Mouse (Mus musculus) liver, embryonic 13.5 days (tissue): ENCODE measurements at regions not wholly inside any gene's neighbourhood (a gene's known extent, or its start where the extent isn't known, plus 50 kb on each side); places are given as distances from the start of the nearest gene placed in this dataset.
"Not testable (repeated sequence)": the region's sequence is repeated elsewhere in the genome, so short reads cannot be mapped to it uniquely, and the experiment has no call there.

Experiments
- ATAC-seq: fragments of 200-750 bp; cut with Nextera tagmentation; 2 replicates; pipeline ENCODE4 v1.8.0; 2017; ENCODE audit warnings: low read depth, mild to moderate bottlenecking, moderate number of reproducible peaks, moderate library complexity
- DNase-seq: peaks from one replicate; pipeline ENCODE4 v3.0.0; 2022
- H3K27ac ChIP-seq: fragments of 300-500 bp; sonication (generic); 2 replicates; pipeline ENCODE4 v1.5.1; 2015; ENCODE audit warnings: moderate library complexity, mild to moderate bottlenecking, inconsistent platforms
- H3K27me3 ChIP-seq: fragments of 300-500 bp; sonication (generic); 2 replicates; pipeline ENCODE4 v1.6.1; 2015; ENCODE audit warnings: mild to moderate bottlenecking, inconsistent platforms
- H3K36me3 ChIP-seq: fragments of 300-500 bp; sonication (generic); 2 replicates; pipeline ENCODE4 v1.6.1; 2015; ENCODE audit warnings: mild to moderate bottlenecking, inconsistent platforms
- H3K4me1 ChIP-seq: fragments of 300-500 bp; sonication (generic); replicated peaks from 2 replicates; pipeline ENCODE4 v1.6.1; 2015; ENCODE audit warnings: inconsistent platforms
- H3K4me2 ChIP-seq: fragments of 300-500 bp; sonication (generic); 2 replicates; pipeline ENCODE4 v1.6.1; 2015; ENCODE audit warnings: inconsistent platforms, mild to moderate bottlenecking, moderate library complexity
- H3K4me3 ChIP-seq: fragments of 300-500 bp; sonication (generic); replicated peaks from 2 replicates; pipeline ENCODE4 v1.5.1; 2015; ENCODE audit warnings: mild to moderate bottlenecking, inconsistent platforms
- H3K9ac ChIP-seq: fragments of 300-500 bp; sonication (generic); 2 replicates; pipeline ENCODE4 v1.6.1; 2015; ENCODE audit warnings: mild to moderate bottlenecking, inconsistent platforms
- H3K9me3 ChIP-seq: fragments of 300-500 bp; sonication (generic); replicated peaks from 2 replicates; pipeline ENCODE4 v1.6.1; 2016; ENCODE audit warnings: inconsistent platforms
- WGBS: fragments of 180-500 bp; shearing (Covaris S2); methylation state at CpG from one replicate; pipeline ENCODE4 v1.1.7; 2015; ENCODE audit not compliant: insufficient replicate concordance; 5-methylcytosine and 5-hydroxymethylcytosine counted together

DNA sequence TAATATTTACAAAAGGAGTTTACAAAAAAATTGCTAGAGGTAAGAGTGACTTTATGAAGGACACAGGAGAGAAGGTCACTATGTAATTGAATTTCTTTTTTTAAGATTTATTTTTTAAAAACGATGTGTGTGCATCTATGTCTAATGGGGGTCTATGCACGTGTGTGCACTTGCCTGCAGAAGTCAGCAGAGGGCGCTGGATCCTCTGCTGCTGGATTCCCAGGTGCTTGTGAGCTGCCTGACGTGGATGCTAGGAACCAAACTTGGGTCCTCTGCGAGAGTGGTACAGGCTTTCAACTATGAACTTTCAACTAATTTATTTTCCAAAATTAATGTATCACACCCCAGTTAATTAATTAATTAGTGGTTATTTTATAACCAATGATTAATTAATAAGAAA lies 85.0 kb downstream of the Glrx3 start:
- Histone ChIP-seq H3K36me3 (no peaks in the 10 kb centered on the region), H3K4me2 (no peak overlapping the region), H3K9me3 (no peaks in the 10 kb centered on the region), H3K4me1 (no peaks in the 10 kb centered on the region), H3K9ac (no peak overlapping the region), H3K4me3 (no peak overlapping the region), H3K27me3 (no peaks in the 10 kb centered on the region), H3K27ac (no peak overlapping the region)
- WGBS: 57% methylated on average over 5 of the region's 5 CpGs
- DNase-seq (no peak), ATAC-seq (no peak)

GRCm38 (mm10) chr7:137533476-137533875 lies 96.1 kb downstream of the Glrx3 start:
- Histone ChIP-seq H3K9ac (no peak overlapping the region), H3K4me2 (no peak overlapping the region), H3K4me1 (no peaks in the 10 kb centered on the region), H3K4me3 (no peak overlapping the region), H3K36me3 (no peaks in the 10 kb centered on the region), H3K27me3 (no peaks in the 10 kb centered on the region), H3K9me3 (no peaks in the 10 kb centered on the region), H3K27ac (no peak overlapping the region)
- no peak for ATAC-seq
- WGBS: 64% methylated on average over 4 of the region's 4 CpGs
- no peak for DNase-seq

GRCm38 (mm10) chr7:137549991-137550390 lies 112.6 kb downstream of the Glrx3 start:
- H3K9ac ChIP-seq: no peak overlapping the region
- H3K4me1 ChIP-seq: no peaks in the 10 kb centered on the region
- ATAC-seq: no peak
- H3K9me3 ChIP-seq: no peaks in the 10 kb centered on the region
- no peaks in the 10 kb centered on the region for H3K27me3 ChIP-seq
- WGBS: 24% methylated on average over 2 of the region's 2 CpGs
- no peak for DNase-seq
- H3K4me3 ChIP-seq: no peak overlapping the region
- H3K36me3 ChIP-seq: no peaks in the 10 kb centered on the region
- no peak overlapping the region for H3K27ac ChIP-seq
- H3K4me2 ChIP-seq: no peak overlapping the region

DNA sequence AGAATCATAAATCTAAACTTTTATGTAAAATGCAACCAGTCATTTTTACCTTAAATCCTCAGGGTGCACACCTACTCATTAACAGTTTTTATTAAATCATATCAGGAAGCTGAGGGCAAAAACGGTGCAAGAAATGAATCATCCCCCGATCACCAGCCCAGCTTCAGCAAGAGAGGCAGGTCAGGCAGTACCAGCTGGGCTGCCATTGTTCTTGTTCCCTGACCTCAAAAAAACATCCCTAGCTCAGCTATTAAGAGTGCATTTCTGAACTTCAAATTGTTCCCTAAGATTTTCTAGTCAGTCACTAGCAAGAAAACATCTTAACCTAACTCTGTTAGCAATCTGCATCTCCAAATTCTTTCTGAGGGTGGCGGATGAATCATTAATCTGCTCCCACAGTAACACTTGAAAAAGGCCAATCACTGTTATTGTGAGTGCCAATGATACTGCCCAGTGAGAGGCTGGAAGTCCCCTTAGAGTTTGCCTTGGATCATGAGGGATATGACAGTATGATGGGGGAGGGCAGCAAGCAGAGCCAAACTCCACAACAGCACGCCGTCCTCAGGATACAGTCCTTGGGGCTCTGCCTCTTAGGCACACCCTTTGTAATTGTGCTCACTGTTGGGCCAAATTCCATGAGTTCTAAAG lies 115.3 kb downstream of the Glrx3 start:
- DNase-seq (no peak), ATAC-seq (no peak)
- Histone ChIP-seq H3K9me3 (no peaks in the 10 kb centered on the region), H3K4me2 (no peak overlapping the region), H3K27me3 (no peaks in the 10 kb centered on the region), H3K27ac (no peak overlapping the region), H3K36me3 (no peaks in the 10 kb centered on the region), H3K9ac (no peak overlapping the region), H3K4me3 (no peak overlapping the region), H3K4me1 (no peaks in the 10 kb centered on the region)
- 75% methylated on average over 5 of the region's 5 CpGs for WGBS

DNA sequence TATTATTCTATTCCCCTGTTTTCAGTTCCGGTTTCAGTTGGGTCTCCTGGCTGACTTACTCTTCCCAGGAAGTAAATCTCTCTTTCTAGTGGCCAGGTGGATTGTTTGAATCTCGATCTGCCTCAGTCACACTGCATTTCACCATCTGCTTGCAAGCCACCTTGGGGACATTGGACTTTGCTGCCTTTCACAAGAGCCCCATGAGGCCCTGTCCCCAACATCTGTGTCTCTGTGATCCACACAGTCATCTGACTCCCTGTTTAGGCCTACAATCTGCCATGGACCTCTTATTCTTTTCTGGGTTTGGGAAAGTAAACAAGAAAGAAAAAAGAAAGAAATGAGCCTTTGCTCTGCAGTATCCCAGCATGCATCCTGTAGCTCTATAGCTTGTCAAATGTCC lies 118.1 kb downstream of the Glrx3 start:
- no peaks in the 10 kb centered on the region for H3K36me3 ChIP-seq
- H3K9me3 ChIP-seq: no peaks in the 10 kb centered on the region
- H3K9ac ChIP-seq: no peak overlapping the region
- no peak overlapping the region for H3K4me2 ChIP-seq
- no peak for DNase-seq
- no peaks in the 10 kb centered on the region for H3K4me1 ChIP-seq
- H3K27me3 ChIP-seq: no peaks in the 10 kb centered on the region
- WGBS: 28% methylated on average over 2 of the region's 2 CpGs
- H3K4me3 ChIP-seq: no peak overlapping the region
- no peak overlapping the region for H3K27ac ChIP-seq
- ATAC-seq: no peak

DNA sequence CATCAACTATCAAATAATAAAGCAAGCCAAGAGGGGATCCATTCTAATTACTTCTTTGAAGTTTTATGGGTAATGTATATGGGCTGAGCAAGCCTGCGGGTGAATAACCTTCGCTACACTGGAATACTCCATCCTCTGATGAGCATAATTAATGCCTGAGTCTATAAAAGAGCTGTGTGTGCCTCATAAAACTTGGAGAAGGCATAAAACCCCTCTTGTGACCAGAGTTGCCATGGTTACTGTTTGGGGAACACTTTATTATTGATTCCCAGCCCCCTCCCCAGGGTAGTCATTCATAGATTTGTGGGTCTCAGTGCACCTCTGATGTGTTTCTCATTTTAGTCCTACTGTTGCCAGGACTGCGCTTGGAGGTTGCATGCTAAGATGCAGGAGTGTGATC lies 120.0 kb downstream of the Glrx3 start:
- Histone ChIP-seq H3K4me3 (no peak overlapping the region), H3K9me3 (no peaks in the 10 kb centered on the region), H3K4me2 (no peak overlapping the region), H3K36me3 (no peaks in the 10 kb centered on the region), H3K9ac (no peak overlapping the region), H3K27ac (no peak overlapping the region), H3K4me1 (no peaks in the 10 kb centered on the region), H3K27me3 (no peaks in the 10 kb centered on the region)
- DNase-seq (no peak), ATAC-seq (no peak)
- 72% methylated on average over 3 of the region's 3 CpGs for WGBS

DNA sequence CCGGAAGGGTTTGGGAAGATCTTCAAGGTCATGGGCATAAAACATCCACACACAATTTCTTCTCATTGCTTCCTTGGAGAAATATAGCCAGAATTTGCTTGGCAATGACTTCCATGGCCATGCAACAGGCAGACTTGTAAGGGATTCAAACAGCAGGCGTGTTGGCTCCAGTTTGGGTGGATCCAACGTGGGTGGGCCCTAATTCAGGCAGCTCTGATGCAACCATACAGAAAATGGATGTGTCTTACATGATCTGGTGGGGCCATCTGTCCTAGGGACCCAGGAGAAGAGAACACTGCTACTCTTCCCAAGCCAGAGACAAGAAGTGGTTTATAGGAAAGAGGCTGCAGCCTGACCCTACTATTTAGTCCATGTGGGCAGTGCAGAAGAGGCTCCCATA lies 121.5 kb downstream of the Glrx3 start:
- no peak overlapping the region for H3K4me3 ChIP-seq
- H3K27ac ChIP-seq: no peak overlapping the region
- ATAC-seq (no peak), DNase-seq (no peak)
- no peaks in the 10 kb centered on the region for H3K4me1 ChIP-seq
- no peaks in the 10 kb centered on the region for H3K27me3 ChIP-seq
- no peaks in the 10 kb centered on the region for H3K36me3 ChIP-seq
- no peak overlapping the region for H3K9ac ChIP-seq
- no peak overlapping the region for H3K4me2 ChIP-seq
- whole genome bisulfite sequencing: 63% methylated on average over 3 of the region's 3 CpGs
- H3K9me3 ChIP-seq: no peaks in the 10 kb centered on the region

DNA sequence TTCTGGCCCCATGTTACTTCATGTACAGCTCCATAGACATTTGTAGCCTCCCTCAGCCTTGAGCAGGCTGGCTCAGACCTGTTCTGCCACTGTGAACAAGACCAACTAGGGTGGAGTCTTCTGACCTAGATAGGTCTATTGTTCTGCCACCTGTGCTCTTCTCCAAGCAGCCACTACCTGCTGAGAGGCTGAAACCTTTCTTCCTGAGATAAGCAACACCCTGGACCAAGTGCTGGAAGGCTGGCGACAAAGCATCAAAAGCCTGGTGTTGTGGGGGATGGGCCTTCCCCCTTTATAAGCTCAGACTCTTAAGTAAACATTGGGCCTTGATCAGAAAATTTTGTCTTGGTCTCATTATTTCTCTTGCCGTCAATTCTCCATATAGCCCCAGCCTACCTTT lies 132.8 kb downstream of the Glrx3 start:
- no peak overlapping the region for H3K27ac ChIP-seq
- H3K27me3 ChIP-seq: no peaks in the 10 kb centered on the region
- no peaks in the 10 kb centered on the region for H3K36me3 ChIP-seq
- H3K9me3 ChIP-seq: 0 out of 2 replicates have a peak, but pooled peaks cover 2% of the 10 kb centered on the region
- ATAC-seq (no peak), DNase-seq (no peak)
- H3K4me1 ChIP-seq: no peaks in the 10 kb centered on the region
- no peak overlapping the region for H3K4me3 ChIP-seq
- H3K4me2 ChIP-seq: no peak overlapping the region
- whole genome bisulfite sequencing: 80% methylated on average over 2 of the region's 2 CpGs
- no peak overlapping the region for H3K9ac ChIP-seq

GRCm38 (mm10) chr7:137575491-137575890 lies 138.1 kb downstream of the Glrx3 start:
- DNase-seq (no peak), ATAC-seq (no peak)
- Histone ChIP-seq H3K4me1 (no peaks in the 10 kb centered on the region), H3K4me3 (no peak overlapping the region), H3K9ac (no peak overlapping the region), H3K9me3 (0 out of 2 replicates have a peak, but pooled peaks cover 2% of the 10 kb centered on the region), H3K27ac (no peak overlapping the region), H3K4me2 (no peak overlapping the region), H3K36me3 (no peaks in the 10 kb centered on the region), H3K27me3 (no peaks in the 10 kb centered on the region)
- 53% methylated on average over 3 of the region's 3 CpGs for WGBS

GRCm38 (mm10) chr7:137576251-137576650 lies 138.8 kb downstream of the Glrx3 start:
- DNase-seq (no peak), ATAC-seq (no peak)
- H3K4me3 ChIP-seq: no peak overlapping the region
- H3K4me2 ChIP-seq: no peak overlapping the region
- H3K27me3 ChIP-seq: no peaks in the 10 kb centered on the region
- H3K36me3 ChIP-seq: no peaks in the 10 kb centered on the region
- WGBS: 53% methylated on average over 6 of the region's 6 CpGs
- no peak overlapping the region for H3K9ac ChIP-seq
- H3K27ac ChIP-seq: no peak overlapping the region
- H3K4me1 ChIP-seq: no peaks in the 10 kb centered on the region
- H3K9me3 ChIP-seq: 0 out of 2 replicates have a peak, but pooled peaks cover 2% of the 10 kb centered on the region

DNA sequence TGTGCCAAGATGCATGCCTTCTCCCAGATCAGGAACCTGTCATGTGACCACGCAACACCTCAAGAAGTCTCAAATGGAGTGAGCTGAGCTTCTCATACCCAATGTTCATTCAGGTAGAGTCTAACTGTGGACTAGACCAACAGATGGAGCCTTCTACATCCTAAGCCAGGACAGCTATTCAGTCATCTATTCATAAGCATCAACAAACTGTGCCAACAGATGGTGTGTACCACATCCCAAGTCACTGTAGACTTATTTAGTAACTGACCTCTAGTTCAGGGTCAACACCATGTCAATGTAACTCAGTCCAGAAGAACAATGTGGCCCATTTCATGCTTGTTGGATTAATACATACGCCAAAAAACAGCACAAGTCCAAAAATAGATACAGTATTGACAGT lies 146.1 kb downstream of the Glrx3 start:
- Histone ChIP-seq H3K4me3 (no peak overlapping the region), H3K27me3 (no peaks in the 10 kb centered on the region), H3K4me2 (no peak overlapping the region), H3K9ac (no peak overlapping the region), H3K4me1 (no peaks in the 10 kb centered on the region), H3K27ac (no peak overlapping the region), H3K9me3 (no peaks in the 10 kb centered on the region), H3K36me3 (no peaks in the 10 kb centered on the region)
- 55% methylated on average over 2 of the region's 2 CpGs for WGBS
- ATAC-seq: no peak
- no peak for DNase-seq

DNA sequence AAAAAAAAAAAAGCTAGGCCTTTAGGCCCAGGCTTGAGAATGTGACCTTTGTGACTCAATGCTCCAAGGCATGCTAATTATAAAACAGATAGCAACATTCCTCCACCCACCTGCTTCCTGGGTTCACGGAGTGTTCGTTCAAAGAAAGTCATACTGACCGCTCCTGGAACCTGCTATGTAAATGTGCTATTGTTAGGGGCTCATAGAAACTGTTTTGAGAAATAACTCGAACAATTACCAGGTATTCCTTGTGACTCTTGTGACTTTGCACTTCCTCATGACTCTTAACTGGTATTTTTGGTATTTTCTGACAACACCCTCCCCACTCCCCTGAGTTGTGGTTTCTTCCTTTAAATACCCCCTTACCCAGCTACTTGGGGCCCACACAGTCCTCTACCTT lies 147.5 kb downstream of the Glrx3 start:
- ATAC-seq, H3K4me3 ChIP-seq, H3K27ac ChIP-seq, H3K4me1 ChIP-seq, H3K27me3 ChIP-seq, H3K9me3 ChIP-seq, DNase-seq, H3K4me2 ChIP-seq, H3K36me3 ChIP-seq, H3K9ac ChIP-seq: not testable (repeated sequence)
- WGBS: 65% methylated on average over 4 of the region's 4 CpGs
